Mouse (Mus musculus): Measurements from ENCODE around the gene Eri3. TPM values are rescaled to one million over a fixed set of nuclear protein-coding genes. Genes with fewer than 3 reads are reported as not detected.
A peak's percentile ranks its signal among the peaks of the same experiment; 100 is the strongest.

Eri3 gene
- 100 to 1,000 TPM in 1 of 2 experiments, 10 to 100 TPM in 1; 97.4 to 101 TPM for total RNA-seq (2021)
- long read RNA-seq, experiment 1, transcript Eri3-201 (9 exons, 1,719 nt), result major isoform, 136 of 245 reads
- long read RNA-seq, experiment 1, partial matches to known transcripts, result 23 of 245 reads
- long read RNA-seq, experiment 1, other reads (novel, unspliced or antisense), result 86 of 245 reads
- long read RNA-seq, experiment 2, transcript Eri3-201 (9 exons, 1,719 nt), result major isoform, 148 of 276 reads
- long read RNA-seq, experiment 2, partial matches to known transcripts, result 34 of 276 reads
- long read RNA-seq, experiment 2, other reads (novel, unspliced or antisense), result 94 of 276 reads

GRCm38 (mm10) chr4:117550140-117550851 lies at the start of gene Eri3:
Gene Eri3 (plus strand): TSS chr4:117550365.
- H3K27ac ChIP-seq, result peak within 1 kb of the TSS; percentile 91
- TF ChIP-seq CTCF (IDR thresholded peaks at IDR 0.05), result no peak
- peak within 1 kb of the TSS; percentile 98 for H3K4me3 ChIP-seq
- intact Hi-C loops (cut with DNase I), result loop anchor here (10.0 kb wide), 1 partner anchor 125 kb away; no protein-coding TSS in a partner anchor
- DNase-seq, result peak; percentile 99

GRCm38 (mm10) chr4:117518246-117518645 lies 31.9 kb upstream of the Eri3 start:
- TF ChIP-seq CTCF (IDR thresholded peaks at IDR 0.05), result no peak
- H3K27ac ChIP-seq, result no peak overlapping the region
- intact Hi-C loops (cut with DNase I), result no loop called here
- DNase-seq, result no peak
- H3K4me3 ChIP-seq, result no peak overlapping the region

- DNase-seq, result no peak
- Histone ChIP-seq H3K27ac (no peak overlapping the region), H3K4me3 (no peak overlapping the region)
- peak; percentile 31; the same call in 1 of the 2 replicates for TF ChIP-seq CTCF (IDR thresholded peaks at IDR 0.05)
- intact Hi-C loops (cut with DNase I), result no loop called here
Observed at GRCm38 (mm10) chr4:117521350-117521749, 28.8 kb upstream of the Eri3 start.

DNA sequence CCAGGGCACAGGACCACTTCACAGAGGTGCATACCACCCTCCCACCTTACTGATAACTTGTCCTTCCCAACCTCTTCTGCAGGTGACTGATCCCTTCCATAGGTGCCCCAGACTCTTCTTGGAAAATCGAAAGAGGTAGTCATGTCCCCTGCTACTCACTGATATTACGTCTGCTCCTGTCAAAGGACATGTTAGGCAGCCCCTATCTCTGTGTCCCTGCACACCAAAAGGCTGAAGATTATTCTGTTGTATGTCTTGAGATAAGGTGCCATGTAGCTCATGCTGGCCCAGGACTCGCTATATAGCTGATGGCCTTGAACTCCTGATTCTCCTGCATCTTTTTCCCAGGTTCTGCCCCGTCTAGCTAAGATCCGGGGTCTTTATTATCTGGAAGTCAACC lies 24.2 kb upstream of the Eri3 start:
- Histone ChIP-seq H3K4me3 (no peak overlapping the region), H3K27ac (no peak overlapping the region)
- no peak for TF ChIP-seq CTCF (IDR thresholded peaks at IDR 0.05)
- intact Hi-C loops (cut with DNase I), result loop anchor here (5.0 kb wide), 2 partner anchors 204 to 254 kb away; no protein-coding TSS in a partner anchor
- DNase-seq, result no peak

GRCm38 (mm10) chr4:117527116-117527899 lies 22.9 kb upstream of the Eri3 start:
- no peak for TF ChIP-seq CTCF (IDR thresholded peaks at IDR 0.05)
- no peak overlapping the region for H3K27ac ChIP-seq
- H3K4me3 ChIP-seq, result no peak overlapping the region
- DNase-seq, result no peak
- intact Hi-C loops (cut with DNase I), result loop anchor here (5.0 kb wide), 2 partner anchors 205 to 255 kb away; no protein-coding TSS in a partner anchor

DNA sequence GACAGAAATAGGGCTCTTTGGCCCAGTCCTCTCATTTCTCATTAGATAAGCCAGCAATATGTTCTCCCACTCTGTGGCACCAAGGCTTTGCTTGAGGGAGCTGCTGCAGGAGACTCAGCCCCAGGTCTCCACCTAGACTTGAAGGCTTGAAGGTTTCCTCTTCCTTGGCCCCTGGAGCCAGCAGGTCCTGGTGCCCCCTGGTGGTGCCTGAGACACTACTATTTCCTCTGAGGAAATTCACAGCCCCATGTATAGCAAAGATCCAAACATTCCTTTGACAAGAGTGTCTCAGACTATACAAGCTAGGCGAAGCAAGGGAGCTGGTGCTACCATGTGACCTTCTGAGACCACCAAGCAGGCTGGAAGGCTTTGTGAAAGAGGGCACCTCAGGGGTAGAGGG lies 22.2 kb upstream of the Eri3 start:
- no peak overlapping the region for H3K4me3 ChIP-seq
- TF ChIP-seq CTCF (IDR thresholded peaks at IDR 0.05), result peak; percentile 72
- DNase-seq, result peak; percentile 44
- intact Hi-C loops (cut with DNase I), result loop anchor here (5.0 kb wide), 2 partner anchors 206 to 256 kb away; no protein-coding TSS in a partner anchor
- H3K27ac ChIP-seq, result no peak overlapping the region

DNA sequence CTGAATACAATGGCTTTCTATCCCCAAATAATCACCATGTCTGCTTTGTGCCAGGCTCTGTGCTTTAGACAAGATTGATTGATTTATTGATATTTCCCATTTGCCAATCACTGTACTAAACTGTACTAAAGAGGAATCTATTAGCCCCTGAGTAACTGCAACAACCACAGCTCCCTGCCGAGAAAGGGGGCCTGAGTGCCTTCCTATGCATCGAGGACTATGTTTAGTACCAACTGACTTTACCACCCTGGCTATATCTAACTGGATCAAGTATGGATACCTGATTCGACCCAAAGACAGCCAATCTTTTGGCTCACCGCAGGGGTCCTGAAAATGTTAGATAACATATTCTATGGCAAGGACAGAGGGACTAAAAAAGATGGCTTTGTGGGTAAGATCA lies 20.3 kb upstream of the Eri3 start:
- TF ChIP-seq CTCF (IDR thresholded peaks at IDR 0.05), result no peak
- no peak for DNase-seq
- intact Hi-C loops (cut with DNase I), result loop anchor here (5.0 kb wide), 2 partner anchors 208 to 258 kb away; no protein-coding TSS in a partner anchor
- Histone ChIP-seq H3K27ac (no peak overlapping the region), H3K4me3 (no peak overlapping the region)

DNA sequence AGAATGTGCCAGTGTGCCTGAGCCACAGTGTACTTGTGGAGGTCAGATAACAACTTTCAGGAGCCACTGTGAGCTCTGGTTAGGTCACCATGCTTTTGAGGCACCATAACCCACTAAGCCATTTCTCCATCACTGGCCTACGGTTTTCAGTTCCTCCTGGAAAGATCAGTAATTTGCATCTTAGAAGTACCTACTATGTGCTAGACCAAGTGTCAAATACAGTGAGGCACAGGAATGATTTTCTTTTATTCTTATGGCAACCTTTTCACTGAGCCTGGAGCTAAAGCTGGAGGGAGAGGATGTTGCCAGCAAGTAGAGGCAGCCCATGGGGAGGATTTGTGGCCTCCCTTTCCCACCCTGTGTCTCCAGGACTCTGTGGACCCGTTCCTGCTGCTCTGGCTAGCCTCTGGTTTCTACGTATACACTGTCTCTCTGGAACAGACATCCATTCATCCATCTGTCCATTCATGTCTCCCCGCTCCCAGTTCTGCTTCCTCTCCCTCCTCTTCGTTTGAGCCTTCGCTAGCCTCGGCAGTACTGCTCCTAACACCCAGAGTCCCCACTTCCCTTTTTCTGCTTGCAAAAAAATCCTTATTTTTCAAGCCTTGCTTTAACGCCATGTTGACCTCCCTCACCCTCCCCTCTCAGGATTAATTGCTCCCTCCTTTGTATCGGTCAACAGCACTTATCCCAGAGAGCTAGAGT lies 14.5 kb upstream of the Eri3 start:
- no peak overlapping the region for H3K4me3 ChIP-seq
- DNase-seq, result no peak
- intact Hi-C loops (cut with DNase I), result no loop called here
- H3K27ac ChIP-seq, result no peak overlapping the region
- TF ChIP-seq CTCF (IDR thresholded peaks at IDR 0.05), result no peak

DNA sequence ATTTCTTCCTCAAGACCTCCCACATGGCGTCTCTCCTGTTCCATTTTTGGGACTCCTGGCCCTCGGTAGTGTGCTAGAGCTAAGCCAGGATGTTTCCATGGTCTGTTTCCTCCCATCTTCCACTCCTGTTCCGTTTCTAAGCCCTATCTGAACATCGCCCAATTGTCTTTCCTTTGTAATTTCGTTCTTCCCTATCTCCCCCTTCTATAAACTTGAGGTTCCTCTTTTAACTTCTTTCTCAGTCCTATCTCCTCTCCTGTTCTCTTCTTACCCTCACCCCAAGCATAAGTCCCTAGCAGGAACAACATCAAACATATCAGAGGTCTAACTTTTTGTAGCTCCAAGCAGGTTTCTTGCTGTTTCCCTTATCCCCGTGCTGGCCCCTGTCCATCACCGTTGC lies 13.2 kb upstream of the Eri3 start:
- intact Hi-C loops (cut with DNase I), result no loop called here
- no peak for TF ChIP-seq CTCF (IDR thresholded peaks at IDR 0.05)
- H3K4me3 ChIP-seq, result no peak overlapping the region

DNA sequence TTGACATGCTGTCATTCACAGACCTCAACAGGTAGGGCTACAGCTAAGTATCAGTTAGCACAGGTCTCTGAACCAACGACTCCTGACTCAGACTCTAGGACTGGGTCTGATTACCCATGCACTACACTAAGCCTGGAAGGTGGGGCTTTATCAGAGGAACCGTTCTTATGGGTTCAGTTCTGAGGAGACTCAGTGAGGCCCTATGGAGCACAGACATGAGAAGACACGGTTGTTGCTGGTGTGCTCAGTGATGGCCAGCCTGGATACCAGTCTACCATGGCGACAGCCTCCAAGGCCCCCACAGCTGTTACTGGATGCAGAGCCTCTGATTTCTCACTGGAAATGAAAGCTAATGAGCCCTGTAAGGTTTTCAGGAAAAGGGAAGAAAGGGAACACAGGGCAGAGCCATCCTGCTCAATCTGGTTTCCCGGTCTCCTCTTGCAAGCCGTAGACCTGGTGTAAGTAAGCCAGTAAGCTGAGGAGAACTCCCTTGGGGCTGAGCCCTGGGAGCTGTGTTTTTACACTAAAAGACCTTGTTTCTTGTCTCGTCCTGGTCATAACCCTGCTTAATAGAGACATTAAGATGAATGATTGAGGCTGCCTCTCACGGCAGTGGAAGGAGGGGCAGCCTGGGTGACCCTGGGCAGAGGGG lies 10.7 kb upstream of the Eri3 start:
- intact Hi-C loops (cut with DNase I), result no loop called here
- H3K4me3 ChIP-seq, result no peak overlapping the region
- no peak overlapping the region for H3K27ac ChIP-seq
- DNase-seq, result no peak
- no peak for TF ChIP-seq CTCF (IDR thresholded peaks at IDR 0.05)

More for the DNA sequence above, 13.2 kb upstream of the Eri3 start:
- no peak for DNase-seq
- no peak overlapping the region for H3K27ac ChIP-seq

GRCm38 (mm10) chr4:117540571-117540970 lies 9.6 kb upstream of the Eri3 start:
- no peak for TF ChIP-seq CTCF (IDR thresholded peaks at IDR 0.05)
- Histone ChIP-seq H3K27ac (no peak overlapping the region), H3K4me3 (no peak overlapping the region)
- intact Hi-C loops (cut with DNase I), result no loop called here
- DNase-seq, result no peak
